Mouse (Mus musculus) thymus, adult 2 months (tissue): ENCODE results near the gene Cxadr.

ENCODE experiments used
- CTCF ChIP-seq: fragments of 200-500 bp; IDR thresholded peaks from 2 replicates; pipeline ENCODE4 v1.5.1; 2012; ENCODE audit warnings: mild to moderate bottlenecking, control low read depth, low read length, moderate library complexity, borderline replicate concordance; ENCODE audit not compliant: control insufficient read depth, poor library complexity, insufficient read depth; ENCODE audit errors: extremely low read depth
- POLR2A ChIP-seq: fragments of 200-500 bp; IDR thresholded peaks from 2 replicates; pipeline ENCODE4 v1.6.1; 2012; ENCODE audit warnings: mild to moderate bottlenecking, low read length, control low read depth, moderate library complexity; ENCODE audit not compliant: control insufficient read depth, poor library complexity, insufficient read depth; ENCODE audit errors: extremely low read depth

- TF ChIP-seq CTCF (no peak), POLR2A (no peak)
Observed at GRCm38 (mm10) chr16:78389122-78389521, 87.8 kb downstream of the Cxadr start.
